Mouse (Mus musculus) kidney, embryonic 14.5 days (tissue): Measurements from ENCODE around the gene Wdr63. TPM values are rescaled to one million over a fixed set of nuclear protein-coding genes. Genes with fewer than 3 reads are reported as not detected.

ENCODE experiments used
- ATAC-seq: fragments of 200-750 bp; cut with Nextera tagmentation; 2 replicates; pipeline ENCODE4 v1.8.0; 2017; ENCODE audit warnings: moderate number of reproducible peaks, mild to moderate bottlenecking, moderate TSS enrichment, moderate library complexity; ENCODE audit not compliant: low FRiP score, low TSS enrichment
- H3K27ac ChIP-seq: fragments of 300-500 bp; sonication (generic); 2 replicates; pipeline ENCODE4 v1.5.1; 2014; ENCODE audit warnings: low read depth, mild to moderate bottlenecking, low read length, moderate library complexity, mixed read lengths
- H3K27me3 ChIP-seq: fragments of 300-500 bp; sonication (generic); 2 replicates; pipeline ENCODE4 v1.6.1; 2014; ENCODE audit warnings: mild to moderate bottlenecking, low read length; ENCODE audit not compliant: control insufficient read depth, insufficient read depth
- H3K36me3 ChIP-seq: fragments of 300-500 bp; sonication (generic); 2 replicates; pipeline ENCODE4 v1.6.1; 2014; ENCODE audit warnings: low read length, mixed read lengths; ENCODE audit not compliant: control insufficient read depth, insufficient read depth
- H3K4me1 ChIP-seq: fragments of 300-500 bp; sonication (generic); 2 replicates; pipeline ENCODE4 v1.6.1; 2014; ENCODE audit warnings: low read length, mixed read lengths; ENCODE audit not compliant: control insufficient read depth, insufficient read depth
- H3K4me2 ChIP-seq: fragments of 300-500 bp; sonication (generic); replicated peaks from 2 replicates; pipeline ENCODE4 v1.6.1; 2014; ENCODE audit warnings: low read depth, mild to moderate bottlenecking, low read length
- H3K4me3 ChIP-seq: fragments of 300-500 bp; sonication (generic); 2 replicates; pipeline ENCODE4 v1.5.1; 2014; ENCODE audit warnings: mild to moderate bottlenecking, low read length
- H3K9ac ChIP-seq: fragments of 300-500 bp; sonication (generic); 2 replicates; pipeline ENCODE4 v1.6.1; 2014; ENCODE audit warnings: low read depth, mild to moderate bottlenecking, low read length, moderate library complexity
- H3K9me3 ChIP-seq: fragments of 300-500 bp; sonication (generic); 2 replicates; pipeline ENCODE4 v1.6.1; 2016; ENCODE audit warnings: low read length; ENCODE audit not compliant: control insufficient read depth
- WGBS: fragments of 180-500 bp; shearing (Covaris S2); extraction: QIAGEN DNeasy Blood & Tissue Kit; methylation state at CpG from one replicate; pipeline ENCODE4 v1.1.7; 2014; 5-methylcytosine and 5-hydroxymethylcytosine counted together
- polyA plus RNA-seq: library from polyadenylated mRNA; unstranded; fragments of >200 nt; fragmentation: Nextera tagmentation; extraction: Ambion mirVana; gene quantifications from 2 replicates; pipeline ENCODE4 v1.2.1, GENCODE M21; 2014

Wdr63 gene
- polyA plus RNA-seq, 1 experiment from 2014 or later = not detected

DNA sequence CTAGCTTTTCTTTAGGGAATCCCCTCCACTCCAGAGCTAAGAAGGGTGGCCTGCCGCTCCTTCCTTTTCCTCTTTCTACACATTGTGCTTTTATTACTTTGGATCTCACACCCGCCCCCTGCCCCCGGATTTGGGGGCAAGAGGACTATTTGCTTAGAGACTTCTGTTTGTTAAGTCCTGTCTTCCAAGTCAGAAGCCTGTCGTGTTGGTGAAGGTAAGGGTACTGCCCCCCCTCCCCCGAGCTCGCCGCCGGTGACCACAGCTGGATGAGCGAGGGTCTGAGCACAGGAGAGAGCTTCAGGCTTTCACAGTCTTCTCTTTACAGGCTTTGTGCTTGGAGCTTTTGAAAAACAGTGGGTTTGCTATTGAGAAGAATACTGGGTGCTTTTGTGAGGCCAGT lies 90.4 kb downstream of the Wdr63 start:
- Histone ChIP-seq H3K4me2 (no peak overlapping the region), H3K4me3 (no peak overlapping the region), H3K4me1 (no peaks in the 10 kb centered on the region), H3K9ac (no peak overlapping the region), H3K36me3 (peaks cover 27% of the 10 kb centered on the region), H3K9me3 (no peaks in the 10 kb centered on the region), H3K27ac (no peak overlapping the region), H3K27me3 (no peaks in the 10 kb centered on the region)
- ATAC-seq = no peak
- 44% methylated on average over 9 of the region's 9 CpGs for WGBS

DNA sequence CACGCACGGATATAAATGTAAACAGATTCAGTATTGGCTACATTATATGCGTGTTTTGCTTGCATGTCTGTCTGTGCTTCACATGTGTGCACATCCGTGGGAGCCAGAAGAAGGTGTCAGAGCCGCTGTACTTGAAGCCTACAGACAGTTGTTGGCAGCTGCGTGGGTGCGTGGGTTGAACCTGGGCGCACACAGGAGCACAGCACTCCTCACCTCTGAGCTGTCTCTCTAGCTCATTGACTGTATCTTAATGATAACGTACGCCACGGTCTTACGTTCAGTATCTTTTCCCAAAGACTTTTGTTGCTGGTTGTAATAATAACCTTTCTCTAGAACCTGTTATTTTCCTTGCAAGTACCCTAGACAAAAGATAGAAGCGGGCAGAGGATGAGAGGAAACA lies 91.0 kb downstream of the Wdr63 start:
- no peak for ATAC-seq
- no peak overlapping the region for H3K4me3 ChIP-seq
- no peaks in the 10 kb centered on the region for H3K9me3 ChIP-seq
- peaks cover 27% of the 10 kb centered on the region for H3K36me3 ChIP-seq
- 80% methylated on average over 13 of the region's 13 CpGs for WGBS
- no peak overlapping the region for H3K4me2 ChIP-seq
- H3K4me1 ChIP-seq = no peaks in the 10 kb centered on the region
- no peak overlapping the region for H3K9ac ChIP-seq
- no peak overlapping the region for H3K27ac ChIP-seq
- no peaks in the 10 kb centered on the region for H3K27me3 ChIP-seq

DNA sequence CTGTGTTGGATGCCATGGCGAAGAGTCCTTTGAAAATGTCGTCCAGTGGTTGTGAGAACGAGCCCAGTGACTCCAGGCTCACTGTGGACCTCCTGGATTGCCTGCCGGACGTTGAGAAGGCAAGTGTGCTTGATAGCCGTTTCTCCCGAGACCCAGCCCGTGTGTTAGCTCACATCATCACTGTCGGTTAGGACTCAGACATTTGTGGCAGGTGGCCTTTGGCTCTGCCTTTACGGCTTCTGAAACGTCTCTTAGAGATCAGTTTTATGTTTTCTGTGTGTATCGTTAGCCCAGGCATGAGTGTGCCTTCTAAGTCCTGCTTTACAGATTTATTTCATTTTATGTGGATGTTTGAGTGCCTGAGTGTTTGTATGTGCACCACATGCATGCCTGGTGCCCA lies 93.6 kb downstream of the Wdr63 start:
- Histone ChIP-seq H3K36me3 (peaks cover 23% of the 10 kb centered on the region), H3K4me2 (no peak overlapping the region), H3K4me1 (peaks cover 8% of the 10 kb centered on the region), H3K9me3 (no peaks in the 10 kb centered on the region), H3K27me3 (no peaks in the 10 kb centered on the region), H3K9ac (no peak overlapping the region), H3K4me3 (no peak overlapping the region), H3K27ac (no peak overlapping the region)
- WGBS = 90% methylated on average over 12 of the region's 12 CpGs
- ATAC-seq = no peak

DNA sequence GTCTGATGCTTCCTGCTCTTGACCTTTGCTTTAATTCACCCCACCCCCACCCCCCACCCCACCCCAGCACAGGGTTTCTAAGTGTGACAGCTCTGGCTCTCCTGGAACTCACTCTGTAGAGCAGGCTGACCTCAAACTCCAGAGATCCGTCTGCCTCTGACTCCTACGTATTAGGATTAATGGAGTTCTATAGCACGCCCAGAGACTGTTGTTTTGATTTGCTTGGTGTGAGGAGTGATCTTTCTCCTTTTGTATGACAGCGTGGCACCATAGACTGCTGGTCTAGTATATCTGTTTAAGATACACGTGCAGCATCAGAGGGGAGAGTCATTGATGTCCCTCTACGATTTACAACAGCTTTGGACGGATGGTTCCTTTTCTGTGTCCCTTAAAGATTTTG lies 94.4 kb downstream of the Wdr63 start:
- Histone ChIP-seq H3K4me1 (peaks cover 12% of the 10 kb centered on the region), H3K27ac (no peak overlapping the region), H3K9ac (no peak overlapping the region), H3K27me3 (no peaks in the 10 kb centered on the region), H3K4me3 (no peak overlapping the region), H3K9me3 (no peaks in the 10 kb centered on the region), H3K4me2 (no peak overlapping the region), H3K36me3 (peaks cover 23% of the 10 kb centered on the region)
- WGBS = 56% methylated on average over 7 of the region's 7 CpGs
- no peak for ATAC-seq

DNA sequence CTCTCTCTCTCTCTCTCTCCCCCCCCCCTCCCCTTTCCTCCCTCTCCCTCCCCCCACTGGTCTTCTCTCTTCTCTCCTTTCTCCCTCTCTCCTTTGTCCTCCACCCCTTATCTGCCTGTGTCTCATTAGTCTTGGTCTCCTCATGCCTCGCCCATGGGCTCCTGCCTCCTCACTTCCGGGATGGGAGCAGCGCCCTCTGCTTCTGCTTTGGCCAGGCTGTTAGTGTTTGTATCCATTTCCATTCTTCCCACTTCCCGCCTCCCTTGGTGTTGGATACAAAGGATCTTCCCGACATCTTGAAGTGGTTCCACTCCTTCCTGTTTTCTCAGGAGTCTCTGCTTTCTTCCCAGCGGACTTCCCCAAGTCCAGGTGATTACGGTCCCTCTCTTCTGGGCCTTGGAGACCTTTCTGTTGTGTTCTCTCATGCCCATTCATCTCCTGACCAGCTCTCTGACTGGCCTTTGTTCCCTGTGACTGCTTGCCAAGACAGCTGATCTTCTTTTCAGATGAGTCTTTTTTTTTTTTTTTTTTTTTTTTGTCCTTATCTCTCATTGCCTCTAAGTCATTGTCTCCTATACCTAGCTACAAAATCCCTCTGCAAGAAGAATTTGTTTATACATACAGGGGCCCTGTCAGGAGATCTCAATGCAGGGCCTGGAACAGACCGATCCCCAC lies 96.2 kb downstream of the Wdr63 start:
- Histone ChIP-seq H3K4me2 (no peak overlapping the region), H3K27ac (no peak overlapping the region), H3K9me3 (no peaks in the 10 kb centered on the region), H3K27me3 (no peaks in the 10 kb centered on the region), H3K9ac (no peak overlapping the region), H3K4me1 (peaks cover 12% of the 10 kb centered on the region), H3K4me3 (no peak overlapping the region), H3K36me3 (peaks cover 29% of the 10 kb centered on the region)
- no peak for ATAC-seq
- WGBS = 70% methylated on average over 8 of the region's 8 CpGs

DNA sequence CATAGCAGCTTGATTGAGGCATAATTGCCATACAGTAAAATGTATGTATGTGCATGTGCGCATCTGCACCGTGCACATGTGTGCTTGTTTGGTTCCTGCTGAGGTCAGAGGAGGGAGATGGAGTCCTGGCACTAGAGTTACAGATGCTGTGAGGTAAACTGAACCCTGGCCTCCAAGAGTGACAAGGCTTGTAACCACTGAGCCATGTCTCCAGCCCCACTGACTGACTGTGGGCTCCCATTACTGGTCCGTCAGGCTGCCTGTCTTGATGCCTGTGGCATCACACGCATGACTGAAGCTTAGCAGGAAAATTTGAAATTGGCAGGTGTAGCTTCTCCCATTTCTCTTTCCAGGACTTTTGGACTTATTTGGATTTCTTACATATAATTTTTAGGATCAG lies 97.2 kb downstream of the Wdr63 start:
- Histone ChIP-seq H3K4me3 (no peak overlapping the region), H3K4me2 (peak overlapping the region; percentile 2; the same call in 1 of the 2 replicates), H3K36me3 (peaks cover 22% of the 10 kb centered on the region), H3K4me1 (peaks cover 12% of the 10 kb centered on the region), H3K9me3 (no peaks in the 10 kb centered on the region), H3K27me3 (no peaks in the 10 kb centered on the region), H3K27ac (peak overlapping the region; percentile 89), H3K9ac (no peak overlapping the region)
- peak; percentile 92 for ATAC-seq
- WGBS = 44% methylated on average over 4 of the region's 4 CpGs

DNA sequence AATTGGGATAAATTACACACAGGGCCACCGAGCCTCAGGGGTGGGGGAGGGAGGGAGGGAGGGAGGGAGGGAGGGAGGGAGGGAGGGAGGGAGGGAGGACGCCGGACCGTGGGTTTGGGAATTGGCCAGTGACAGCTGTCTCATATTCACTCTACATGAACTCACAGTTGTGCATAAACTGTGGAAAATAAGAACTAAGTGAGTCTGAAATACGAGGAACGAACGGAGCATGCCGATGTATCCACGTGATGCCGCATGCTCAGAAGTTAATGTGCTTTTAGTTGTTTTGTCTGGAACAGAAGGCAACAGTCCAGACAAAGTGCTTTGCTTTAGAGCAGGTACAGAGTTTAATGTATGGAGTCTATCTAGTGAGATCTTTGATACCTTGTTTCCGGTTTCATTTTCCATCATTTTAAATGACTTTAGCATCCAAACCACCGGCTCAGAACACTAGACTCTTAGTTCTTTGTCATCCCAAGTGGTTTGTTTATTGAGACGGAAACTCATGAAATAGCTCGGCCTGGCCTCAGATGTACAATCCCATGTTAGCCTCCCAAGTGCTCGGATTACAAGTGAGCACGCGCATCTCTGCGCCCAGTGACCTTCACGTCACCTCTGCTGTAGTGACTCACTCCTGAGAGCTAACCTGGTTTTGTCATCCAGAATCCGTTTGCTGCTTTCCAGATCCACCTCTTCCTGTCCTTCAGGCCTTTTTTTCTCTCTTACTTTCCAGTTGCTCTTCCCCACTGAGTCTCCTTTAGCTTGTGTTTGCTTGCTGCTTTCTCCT lies 97.9 kb downstream of the Wdr63 start:
- Histone ChIP-seq H3K4me2 (peak overlapping the region; percentile 2), H3K9me3 (no peaks in the 10 kb centered on the region), H3K27ac (peak overlapping the region; percentile 89), H3K27me3 (no peaks in the 10 kb centered on the region), H3K36me3 (peaks cover 15% of the 10 kb centered on the region), H3K4me1 (peaks cover 12% of the 10 kb centered on the region), H3K4me3 (no peak overlapping the region), H3K9ac (no peak overlapping the region)
- ATAC-seq = peak; percentile 86
- WGBS = 25% methylated on average over 20 of the region's 20 CpGs

DNA sequence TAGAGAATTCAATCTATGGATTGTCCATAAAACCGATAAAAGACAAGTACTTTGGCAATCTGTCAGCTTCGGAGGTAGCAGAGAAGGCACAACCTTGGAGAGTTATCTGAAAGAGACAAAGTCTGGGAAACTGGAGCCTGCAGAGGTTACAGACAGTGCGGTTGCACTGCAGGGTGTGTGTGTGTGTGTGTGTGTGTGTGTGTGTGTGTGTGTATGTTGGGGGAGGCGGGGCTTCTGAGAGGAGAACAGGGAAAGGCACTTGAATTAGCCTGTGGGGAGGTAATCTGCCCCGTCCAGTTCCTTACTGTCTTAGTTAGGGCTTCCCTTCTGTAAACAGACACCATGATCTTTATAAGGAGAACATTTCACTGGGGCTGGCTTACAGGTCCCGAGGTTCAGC lies 100.1 kb downstream of the Wdr63 start:
- Histone ChIP-seq H3K27me3 (no peaks in the 10 kb centered on the region), H3K27ac (no peak overlapping the region), H3K4me3 (no peak overlapping the region), H3K4me2 (no peak overlapping the region), H3K9me3 (no peaks in the 10 kb centered on the region), H3K9ac (no peak overlapping the region), H3K4me1 (peaks cover 12% of the 10 kb centered on the region), H3K36me3 (peaks cover 17% of the 10 kb centered on the region; the same call in 1 of the 2 replicates)
- 86% methylated on average over 6 of the region's 6 CpGs for WGBS
- no peak for ATAC-seq

DNA sequence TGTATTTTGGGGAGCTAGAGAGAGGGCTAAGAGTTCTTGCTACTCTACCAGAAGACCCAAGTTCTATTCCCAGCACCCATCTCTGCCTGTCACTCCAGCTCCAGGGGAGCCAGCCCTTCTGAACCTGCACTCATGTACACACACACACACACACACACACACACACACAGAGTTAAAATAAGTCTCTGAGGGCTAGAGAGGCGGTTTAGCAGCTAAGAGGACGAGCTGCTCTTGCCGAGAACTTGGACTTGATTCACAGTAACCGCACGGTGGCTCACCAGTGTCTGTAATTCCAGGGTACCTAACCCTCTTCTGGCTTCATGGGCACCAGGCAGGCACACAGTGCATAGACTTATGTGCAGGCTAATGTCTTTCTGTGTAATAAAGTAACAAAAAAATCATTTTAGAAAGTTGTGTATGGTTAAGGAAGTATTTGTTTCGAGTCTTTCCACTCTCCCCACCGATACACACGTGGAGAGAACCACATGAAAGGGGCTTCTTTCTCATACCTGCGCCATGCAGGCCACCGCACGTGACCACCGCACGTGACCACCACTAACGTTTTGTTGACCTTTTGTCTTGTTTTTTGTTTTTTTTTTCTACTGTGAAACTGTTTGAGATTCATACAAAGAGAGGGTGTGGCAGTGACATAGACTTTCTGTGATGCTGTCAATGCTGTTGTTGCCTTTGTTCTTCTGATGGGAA lies 103.4 kb downstream of the Wdr63 start:
- peaks cover 6% of the 10 kb centered on the region; the same call in 1 of the 2 replicates for H3K4me1 ChIP-seq
- H3K9ac ChIP-seq = no peak overlapping the region
- no peaks in the 10 kb centered on the region for H3K9me3 ChIP-seq
- no peak overlapping the region for H3K4me2 ChIP-seq
- ATAC-seq = no peak
- H3K4me3 ChIP-seq = no peak overlapping the region
- peaks cover 36% of the 10 kb centered on the region for H3K36me3 ChIP-seq
- WGBS = 94% methylated on average over 14 of the region's 14 CpGs
- no peaks in the 10 kb centered on the region for H3K27me3 ChIP-seq
- no peak overlapping the region for H3K27ac ChIP-seq
